Mouse (Mus musculus): ENCODE results near the gene Topbp1.
A peak's percentile ranks its signal among the peaks of the same experiment; 100 is the strongest.

Gene Topbp1

DNA sequence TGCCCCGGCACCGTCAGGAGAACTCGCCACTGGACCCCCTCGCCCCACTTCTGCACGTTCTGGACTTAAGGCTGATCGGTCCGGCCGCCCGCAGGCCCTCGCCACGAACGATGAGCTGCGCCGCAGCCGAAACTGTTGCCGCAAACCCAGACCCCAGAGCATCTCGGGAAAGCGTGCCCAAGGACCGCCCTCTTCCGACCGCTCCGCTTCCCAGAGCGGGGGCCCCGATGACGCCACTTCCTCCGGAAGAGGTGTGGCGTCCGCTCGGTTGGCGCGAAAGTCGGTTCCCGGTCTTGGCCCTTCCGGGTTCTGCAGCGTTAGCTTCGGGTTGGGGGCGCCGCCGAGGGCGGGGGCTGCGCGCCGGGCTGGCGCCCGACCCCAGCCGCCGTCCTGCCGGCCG, at the start of gene Topbp1, which contains the start of gene 1300017J02Rik:
Gene Topbp1, plus strand, starts transcription at position 289 of the 400 bp plus-strand sequence.
Gene 1300017J02Rik, minus strand, starts transcription at position 156 of the 400 bp plus-strand sequence.
- peak; percentile 88 for DNase-seq (ENCODE audit: low spot score)

GRCm38 (mm10) chr9:103265778-103266177, 39.2 kb upstream of the Topbp1 start:
- DNase-seq (ENCODE audit: low spot score): no peak

GRCm38 (mm10) chr9:103271104-103271503, 33.9 kb upstream of the Topbp1 start:
- no peak for DNase-seq (ENCODE audit: low spot score)

- no peak for DNase-seq (ENCODE audit: low spot score)
Measured at GRCm38 (mm10) chr9:103274819-103275218, 30.2 kb upstream of the Topbp1 start.

DNA sequence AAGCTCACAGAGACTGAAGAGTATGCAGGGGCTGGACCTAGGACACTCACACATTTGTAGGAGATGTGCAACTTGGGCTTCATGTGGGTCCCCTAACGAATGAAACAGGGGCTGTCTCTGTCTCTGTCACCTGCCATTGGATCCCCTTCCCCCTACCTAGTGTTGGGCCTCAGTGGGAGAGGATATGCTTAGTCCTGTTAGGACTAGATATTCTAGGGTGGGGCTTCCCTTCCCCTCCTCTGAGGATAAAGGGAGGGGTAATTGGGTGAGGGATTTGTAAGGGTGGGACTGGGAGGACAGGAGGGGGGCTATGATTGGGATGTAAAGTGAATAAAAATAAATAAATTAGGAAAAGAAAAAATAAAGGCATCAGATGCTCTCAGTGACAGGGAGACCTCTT, 29.3 kb upstream of the Topbp1 start:
- no peak for DNase-seq (ENCODE audit: low spot score)

- no peak for DNase-seq (ENCODE audit: low spot score)
Measured at GRCm38 (mm10) chr9:103276876-103277275, 28.1 kb upstream of the Topbp1 start.

DNA sequence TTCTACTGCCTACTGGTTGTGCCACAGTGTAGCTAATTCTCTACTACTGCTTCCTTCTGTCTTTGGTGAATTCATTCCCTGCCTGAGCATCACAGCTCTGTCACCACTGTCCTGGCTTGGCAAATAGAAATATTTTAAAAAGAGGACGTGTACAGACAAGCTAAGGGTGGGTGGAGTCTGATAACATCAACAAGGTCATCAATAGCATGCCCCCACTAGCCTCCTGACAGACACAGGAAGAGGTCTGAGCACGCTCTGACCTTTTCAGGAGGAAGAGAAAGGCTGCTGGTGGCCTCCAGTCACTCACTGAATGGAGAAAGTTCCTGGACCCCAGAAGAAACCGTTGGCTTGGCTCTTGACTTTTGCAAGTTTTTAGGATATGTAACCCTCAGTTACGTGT, 18.6 kb upstream of the Topbp1 start:
- DNase-seq (ENCODE audit: low spot score): no peak

DNA sequence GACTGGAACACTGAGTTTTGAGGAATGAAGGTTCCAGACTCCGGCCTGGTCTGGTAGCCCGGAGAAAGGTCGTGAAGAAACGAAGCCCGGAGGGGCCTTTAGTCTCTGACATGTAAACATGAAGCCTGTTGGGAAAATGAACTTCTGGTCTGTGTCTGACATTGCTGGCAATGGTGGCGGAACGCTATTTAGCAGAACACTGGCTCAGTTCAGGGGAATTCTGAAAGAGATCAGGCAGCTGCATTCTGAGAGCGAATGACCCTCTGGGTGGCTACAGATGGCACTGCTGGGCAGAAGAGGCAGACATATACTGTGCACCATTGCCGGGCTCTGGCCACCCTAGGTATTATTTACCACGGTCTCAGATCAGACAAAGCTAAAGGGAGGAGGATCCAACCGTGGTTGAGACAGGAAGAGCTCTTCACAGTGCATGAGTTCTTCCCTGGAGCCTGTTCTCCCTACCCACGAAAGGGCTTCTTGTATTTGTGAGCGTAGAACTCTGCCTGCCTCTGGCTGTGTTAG, 18.1 kb upstream of the Topbp1 start:
- peak; percentile 12 for DNase-seq (ENCODE audit: low spot score)

DNA sequence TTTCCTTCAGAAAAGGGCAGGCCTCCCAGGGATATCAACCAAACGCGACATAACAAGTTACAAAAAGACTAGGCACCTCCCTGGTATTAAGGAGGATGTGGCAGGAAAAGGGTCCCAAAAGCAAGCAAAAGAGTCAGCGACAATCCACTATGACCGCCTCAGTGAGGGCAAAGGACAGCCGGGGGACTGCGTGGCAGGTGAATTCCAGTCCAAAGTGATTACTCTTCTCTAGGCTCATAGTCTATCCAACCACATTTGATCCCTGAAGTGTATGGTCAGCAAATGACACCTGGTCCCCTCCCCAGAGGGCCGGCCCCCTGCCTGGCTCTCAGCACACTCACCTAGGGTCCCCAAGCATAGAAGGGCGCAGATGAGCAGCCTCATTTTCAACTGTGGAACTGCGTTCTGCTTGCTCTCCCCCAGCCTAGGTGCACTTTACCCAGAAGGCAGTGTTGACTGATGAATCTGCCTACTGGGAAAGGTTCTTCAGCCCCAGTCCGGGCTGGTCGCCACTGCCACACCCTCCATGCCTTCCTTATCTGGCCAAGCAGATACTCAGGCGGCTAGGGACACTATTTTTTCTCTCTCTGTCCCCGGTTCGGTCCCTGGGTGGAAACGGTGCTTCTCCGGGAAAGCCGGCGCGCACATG, 17.1 kb upstream of the Topbp1 start:
- no peak for DNase-seq (ENCODE audit: low spot score)

DNA sequence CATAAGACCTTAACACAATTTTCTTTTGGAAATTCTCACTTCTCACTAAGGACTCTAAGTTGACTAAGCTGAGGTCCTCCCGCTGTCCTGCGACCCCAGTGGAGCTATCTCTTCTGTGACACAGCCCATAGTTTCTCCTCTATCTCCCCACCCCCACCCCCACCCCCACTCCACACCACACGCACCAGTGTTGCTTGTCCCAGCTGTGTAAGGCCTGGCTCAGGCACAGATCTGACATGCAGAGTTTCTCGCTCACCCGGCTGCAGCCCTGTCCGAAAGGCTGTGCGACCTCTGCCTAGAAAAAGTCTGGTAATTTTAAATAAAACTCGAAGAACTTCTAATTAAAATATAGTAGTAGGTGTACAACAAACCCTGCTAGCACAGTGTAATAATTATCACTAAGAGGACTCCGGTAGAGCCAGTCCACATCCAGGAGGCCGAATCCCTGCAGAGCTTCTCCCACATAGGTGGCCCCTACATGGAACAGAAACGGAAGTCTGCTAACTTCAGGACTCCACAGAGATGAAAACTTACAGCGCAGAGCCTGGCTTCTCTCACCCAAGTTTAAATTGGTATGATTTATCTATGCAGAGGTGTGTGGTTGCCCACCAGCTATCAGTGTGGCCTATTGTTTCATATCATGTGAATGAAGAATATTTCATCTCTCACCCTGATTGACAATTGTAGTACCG, 16.4 kb upstream of the Topbp1 start:
- DNase-seq (ENCODE audit: low spot score): no peak

DNA sequence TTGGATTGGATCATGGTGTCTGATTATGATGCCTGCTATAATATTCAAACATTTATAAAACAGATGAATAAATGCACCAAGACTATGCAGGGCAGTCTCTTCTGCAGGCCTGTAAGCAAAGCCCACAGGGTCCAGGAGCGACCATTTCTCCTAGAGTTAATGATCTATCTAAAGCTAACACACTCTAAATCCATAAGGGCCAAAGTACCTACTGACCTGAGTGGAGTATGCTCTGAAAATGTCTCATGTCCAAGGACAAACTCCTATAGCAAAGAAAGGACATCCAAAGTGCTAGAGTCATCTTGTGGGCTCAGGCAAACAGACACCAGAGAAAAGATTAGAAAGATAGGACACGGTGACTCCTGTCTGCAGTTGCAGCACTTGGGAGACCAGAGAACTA, 10.5 kb upstream of the Topbp1 start:
- no peak for DNase-seq (ENCODE audit: low spot score)

DNA sequence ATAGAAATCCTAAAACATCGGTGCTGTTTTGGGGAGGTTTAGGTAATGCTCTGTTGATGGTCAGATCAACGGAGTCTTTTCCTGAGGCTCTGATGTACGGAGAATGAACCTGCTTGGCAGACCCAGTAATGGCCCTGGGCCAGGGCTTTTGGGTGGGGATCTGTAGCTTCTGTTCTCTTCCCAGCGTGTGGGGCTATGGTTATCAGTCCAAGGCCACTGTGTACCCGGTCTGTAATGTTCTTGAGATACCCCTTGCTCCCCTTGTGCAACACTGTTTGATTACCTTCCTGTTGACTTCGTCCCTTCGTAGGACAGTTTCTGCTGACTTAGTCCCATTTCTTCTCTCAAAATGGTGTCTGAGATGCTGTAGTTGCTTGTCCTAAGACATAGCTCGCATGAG, 3.9 kb upstream of the Topbp1 start:
- DNase-seq (ENCODE audit: low spot score): no peak

DNA sequence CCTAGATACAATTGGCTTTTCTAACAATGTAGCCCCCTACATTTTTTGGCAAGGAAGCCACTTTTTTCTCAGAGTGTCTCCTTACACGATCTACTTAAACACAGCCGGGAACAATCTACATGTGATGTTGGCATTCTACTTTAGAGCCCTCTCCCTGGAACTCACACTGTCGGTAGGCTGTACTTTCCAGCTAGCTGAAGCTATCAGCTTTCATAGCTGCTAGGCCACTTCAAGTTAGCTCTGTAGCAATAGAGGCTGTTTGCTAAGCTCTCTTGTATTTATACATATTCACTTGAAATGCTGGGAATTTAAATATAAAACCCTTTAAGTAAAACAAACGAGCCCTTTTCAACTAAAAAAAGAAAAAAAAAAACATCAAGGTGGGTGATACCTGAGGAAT, 2.8 kb upstream of the Topbp1 start:
- DNase-seq (ENCODE audit: low spot score): no peak

- peak; percentile 70 for DNase-seq (ENCODE audit: low spot score)
Measured at GRCm38 (mm10) chr9:103302666-103303065, 2.3 kb upstream of the Topbp1 start.

GRCm38 (mm10) chr9:103305332-103306041, 472 bp downstream of the Topbp1 start:
- DNase-seq (ENCODE audit: low spot score): peak; percentile 14

DNA sequence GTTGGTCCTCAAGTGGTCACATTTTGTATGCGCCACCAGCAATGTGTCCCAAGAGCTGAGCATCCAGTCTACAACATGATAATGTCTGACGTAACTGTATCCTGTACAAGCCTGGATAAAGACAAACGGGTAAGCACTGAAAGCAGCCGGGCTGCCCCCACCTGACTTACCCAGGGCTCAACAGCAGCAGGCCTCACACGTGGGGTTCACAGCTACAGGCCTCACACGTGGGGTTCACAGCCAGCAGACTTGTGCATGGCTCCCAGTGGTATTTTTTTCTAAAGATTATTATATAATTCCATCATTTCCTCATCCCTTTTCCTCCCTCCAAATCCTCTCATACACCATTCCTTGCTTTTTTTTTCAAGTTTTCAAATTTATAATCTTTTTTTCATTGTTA, 4.8 kb downstream of the Topbp1 start:
- DNase-seq (ENCODE audit: low spot score): no peak

- DNase-seq (ENCODE audit: low spot score): no peak
Measured at GRCm38 (mm10) chr9:103324678-103325077, 19.7 kb downstream of the Topbp1 start.

- no peak for DNase-seq (ENCODE audit: low spot score)
Measured at GRCm38 (mm10) chr9:103326449-103326848, 21.4 kb downstream of the Topbp1 start.

- DNase-seq (ENCODE audit: low spot score): no peak
Measured at GRCm38 (mm10) chr9:103332663-103333062, 27.6 kb downstream of the Topbp1 start.

- DNase-seq (ENCODE audit: low spot score): no peak
Measured at GRCm38 (mm10) chr9:103336912-103337311, 31.9 kb downstream of the Topbp1 start.

- no peak for DNase-seq (ENCODE audit: low spot score)
Measured at GRCm38 (mm10) chr9:103347045-103347444, 42.0 kb downstream of the Topbp1 start.

DNA sequence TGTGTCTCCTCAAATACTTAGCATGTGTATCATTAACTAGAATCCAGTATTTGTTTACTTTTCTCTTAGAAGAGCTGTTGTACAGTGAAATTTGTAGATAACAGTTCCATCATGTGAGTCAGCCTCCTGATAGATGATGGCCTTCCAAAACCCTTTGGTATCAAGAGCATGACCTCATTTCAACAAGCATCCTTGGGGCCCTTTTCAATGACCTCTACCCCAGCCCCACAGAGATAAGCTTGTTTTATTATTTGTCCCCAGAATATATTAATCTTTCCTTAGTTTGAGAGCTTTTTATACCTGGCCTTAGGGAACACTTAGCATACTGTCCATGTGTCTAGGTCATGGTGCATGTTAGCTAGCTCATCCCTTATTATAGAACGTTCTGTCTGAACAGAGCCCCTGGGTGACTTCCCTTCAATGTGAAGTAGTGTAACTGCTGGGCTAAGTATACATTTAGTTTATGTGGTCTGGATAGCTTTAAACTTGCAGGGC, 43.0 kb downstream of the Topbp1 start:
- DNase-seq (ENCODE audit: low spot score): no peak

GRCm38 (mm10) chr9:103348791-103349190, 43.8 kb downstream of the Topbp1 start:
- DNase-seq (ENCODE audit: low spot score): no peak

All from layer of hippocampus, adult 11-12 months (tissue).